10 mouse cellular contexts compared by ENCODE assay signal in genomic region chr17:53402689-53403306, GRCm38 (mm10).
A peak's percentile ranks its signal among the peaks of the same experiment; 100 is the strongest.
DNase-seq lines count a peak whose midpoint lies in the region; ATAC-seq lines count a peak whose summit lies in the region.
"Had no signal": no experiment of that assay in that cellular context is flagged by ENCODE, and none has a peak within 500 bp of the region (broad histone marks: within the 10 kb centered on the region; RNA-seq: fewer than 3 reads in every experiment).

No protein-coding gene starts in this region.

- no peaks in the 10 kb centered on the region for H3K4me1 ChIP-seq in kidney, embryonic 15.5 days
- H3K4me1 ChIP-seq in embryonic facial prominence, embryonic 10.5 days, result no peaks in the 10 kb centered on the region
- H3K4me1 ChIP-seq in liver, embryonic 12.5 days, result peaks cover 7% of the 10 kb centered on the region
- H3K4me1 ChIP-seq: embryonic facial prominence, embryonic 12.5 days; midbrain, embryonic 12.5 days had no signal

- ATAC-seq in kidney, embryonic 15.5 days (replicated peaks; ENCODE audit: low FRiP score), result no peak
- ATAC-seq in liver, embryonic 12.5 days, result 0 out of 2 replicates have a peak, but pooled peaks have one; percentile 32
- ATAC-seq in erythroid progenitor cell, adult 5-6 weeks (replicated peaks; ENCODE audit: low FRiP score, poor library complexity, severe bottlenecking), result no peak

- H3K9me3 ChIP-seq in kidney, embryonic 15.5 days (replicated peaks), result no peaks in the 10 kb centered on the region
- no peaks in the 10 kb centered on the region for H3K9me3 ChIP-seq in embryonic facial prominence, embryonic 10.5 days
- no peaks in the 10 kb centered on the region for H3K9me3 ChIP-seq in liver, embryonic 12.5 days (replicated peaks)
- H3K9me3 ChIP-seq: embryonic facial prominence, embryonic 12.5 days; midbrain, embryonic 12.5 days had no signal

- H3K27ac ChIP-seq in kidney, embryonic 15.5 days, result no peak overlapping the region
- no peak overlapping the region for H3K27ac ChIP-seq in embryonic facial prominence, embryonic 10.5 days (replicated peaks)
- no peak overlapping the region for H3K27ac ChIP-seq in liver, embryonic 12.5 days
- H3K27ac ChIP-seq: embryonic facial prominence, embryonic 12.5 days; midbrain, embryonic 12.5 days had no signal

- DNase-seq in kidney, adult 18-20 months, result peak; percentile 46
- peak; percentile 67 to 89 for DNase-seq in adrenal gland, adult (ENCODE audit: inconsistent age in 2 of 2, low spot score in 1 of 2)
- peak; percentile 20 for DNase-seq in embryonic facial prominence, embryonic 10.5 days (ENCODE audit: low spot score)
- peak; percentile 24 for DNase-seq in induced T-regulatory cell, adult 2 months (ENCODE audit: low read depth)
- peak; percentile 40 for DNase-seq in right cerebral cortex, adult 18-20 months

- H3K4me2 ChIP-seq in kidney, embryonic 15.5 days, result no peak overlapping the region
- H3K4me2 ChIP-seq in liver, embryonic 12.5 days, result peak overlapping the region; percentile 29
- H3K4me2 ChIP-seq: embryonic facial prominence, embryonic 12.5 days; midbrain, embryonic 12.5 days had no signal

- WGBS in kidney, embryonic 15.5 days, result 44% methylated on average over 10 of the region's 10 CpGs
- WGBS in embryonic facial prominence, embryonic 10.5 days, result 49% methylated on average over 10 of the region's 10 CpGs
- WGBS in liver, embryonic 12.5 days (ENCODE audit: insufficient replicate concordance), result 21% methylated on average over 10 of the region's 10 CpGs

- no peak overlapping the region for H3K9ac ChIP-seq in kidney, embryonic 15.5 days
- H3K9ac ChIP-seq in liver, embryonic 12.5 days, result no peak overlapping the region
- H3K9ac ChIP-seq: embryonic facial prominence, embryonic 12.5 days; midbrain, embryonic 12.5 days had no signal

- H3K36me3 ChIP-seq in kidney, embryonic 15.5 days, result no peaks in the 10 kb centered on the region
- H3K36me3 ChIP-seq in embryonic facial prominence, embryonic 10.5 days (replicated peaks), result no peaks in the 10 kb centered on the region
- H3K36me3 ChIP-seq in liver, embryonic 12.5 days, result no peaks in the 10 kb centered on the region
- H3K36me3 ChIP-seq: embryonic facial prominence, embryonic 12.5 days; midbrain, embryonic 12.5 days had no signal

- H3K27me3 ChIP-seq in kidney, embryonic 15.5 days, result no peaks in the 10 kb centered on the region
- no peaks in the 10 kb centered on the region for H3K27me3 ChIP-seq in embryonic facial prominence, embryonic 10.5 days (replicated peaks; ENCODE audit: low read depth, poor library complexity, severe bottlenecking)
- H3K27me3 ChIP-seq in liver, embryonic 12.5 days (replicated peaks), result no peaks in the 10 kb centered on the region
- H3K27me3 ChIP-seq: embryonic facial prominence, embryonic 12.5 days; midbrain, embryonic 12.5 days had no signal

- H3K4me3 ChIP-seq in kidney, embryonic 15.5 days (replicated peaks), result no peak overlapping the region
- H3K4me3 ChIP-seq in embryonic facial prominence, embryonic 10.5 days, result no peak overlapping the region
- no peak overlapping the region for H3K4me3 ChIP-seq in liver, embryonic 12.5 days
- H3K4me3 ChIP-seq: embryonic facial prominence, embryonic 12.5 days; midbrain, embryonic 12.5 days had no signal

Comparison
In these comparisons a context has a peak if more than half of its experiments do, and no peak if none do; other contexts are left out.
1. DNase-seq: peak in every context shown above with its lines; median percentile 78 in adrenal gland, adult; 46 in kidney, adult 18-20 months; 40 in right cerebral cortex, adult 18-20 months; 24 in induced T-regulatory cell, adult 2 months; 20 in embryonic facial prominence, embryonic 10.5 days.